Mouse (Mus musculus) testis, adult 2 months (tissue): ENCODE results near the gene Dync1i1.

Experiments
- CTCF ChIP-seq: fragments of 200-500 bp; IDR thresholded peaks from 2 replicates; pipeline ENCODE4 v1.5.1; 2012; ENCODE audit warnings: low read depth, mild to moderate bottlenecking, inconsistent platforms, low read length, moderate library complexity; ENCODE audit not compliant: control insufficient read depth, insufficient read depth, insufficient replicate concordance
- POLR2A ChIP-seq: fragments of 200-500 bp; IDR thresholded peaks from 2 replicates; pipeline ENCODE4 v1.6.1; 2012; ENCODE audit warnings: low read depth, mild to moderate bottlenecking, inconsistent platforms, low read length, moderate library complexity; ENCODE audit not compliant: control insufficient read depth

DNA sequence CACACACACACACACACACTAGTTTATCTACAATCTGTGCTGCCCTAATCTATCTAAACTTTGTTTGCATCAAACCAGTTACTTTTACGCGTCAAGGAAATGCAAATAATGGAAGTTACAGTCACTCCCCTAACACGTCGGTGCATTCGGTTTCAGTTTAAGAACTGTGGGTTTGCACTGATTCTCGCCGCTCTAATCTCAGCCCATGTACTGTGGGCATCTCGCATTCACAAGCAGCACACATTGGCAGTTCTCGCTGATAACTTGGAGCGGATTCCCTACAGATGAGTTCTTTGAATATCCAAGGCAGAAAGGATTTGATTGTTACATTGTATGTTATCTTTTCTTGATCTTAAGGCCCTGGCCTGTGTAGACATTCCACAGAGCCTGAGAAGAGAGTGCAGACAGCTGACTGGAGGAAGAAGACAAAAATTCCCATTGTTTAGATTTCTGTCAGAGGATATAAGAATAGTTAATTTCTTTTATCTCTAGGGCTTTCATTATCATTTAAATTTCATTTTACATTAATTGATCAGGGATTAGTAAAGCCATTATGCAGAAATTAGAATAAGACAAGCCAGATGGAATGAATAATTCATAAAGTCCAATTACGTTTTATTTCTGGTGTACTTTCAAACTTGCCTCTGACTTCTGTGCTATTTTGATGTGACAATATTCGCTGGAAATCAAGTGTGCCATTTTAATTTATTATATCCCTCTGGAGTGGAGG is 279.5 kb downstream of the Dync1i1 start:
- TF ChIP-seq POLR2A (no peak), CTCF (no peak)
